Mouse (Mus musculus) stomach, postnatal 0 days (tissue): ENCODE measurements at regions not wholly inside any gene's neighbourhood (a gene's known extent, or its start where the extent isn't known, plus 50 kb on each side); places are given as distances from the start of the nearest gene placed in this dataset.
"Not testable (repeated sequence)": the region's sequence is repeated elsewhere in the genome, so short reads cannot be mapped to it uniquely, and the experiment has no call there.

Source experiments
- CTCF ChIP-seq: IDR thresholded peaks from 2 replicates; pipeline ENCODE4 v1.5.1; 2016; ENCODE audit warnings: antibody characterized with exemption, low read depth, mild to moderate bottlenecking, moderate library complexity
- EP300 ChIP-seq: optimal IDR thresholded peaks from 2 replicates; pipeline ENCODE3; 2016; ENCODE audit warnings: antibody characterized with exemption

- TF ChIP-seq CTCF, EP300: not testable (repeated sequence)
Measured at GRCm38 (mm10) chrX:94796845-94797244, 72.5 kb downstream of the Zxdb start.
